Mouse (Mus musculus): ENCODE measurements at regions not wholly inside any gene's neighbourhood (a gene's known extent, or its start where the extent isn't known, plus 50 kb on each side); places are given as distances from the start of the nearest gene placed in this dataset.

DNA sequence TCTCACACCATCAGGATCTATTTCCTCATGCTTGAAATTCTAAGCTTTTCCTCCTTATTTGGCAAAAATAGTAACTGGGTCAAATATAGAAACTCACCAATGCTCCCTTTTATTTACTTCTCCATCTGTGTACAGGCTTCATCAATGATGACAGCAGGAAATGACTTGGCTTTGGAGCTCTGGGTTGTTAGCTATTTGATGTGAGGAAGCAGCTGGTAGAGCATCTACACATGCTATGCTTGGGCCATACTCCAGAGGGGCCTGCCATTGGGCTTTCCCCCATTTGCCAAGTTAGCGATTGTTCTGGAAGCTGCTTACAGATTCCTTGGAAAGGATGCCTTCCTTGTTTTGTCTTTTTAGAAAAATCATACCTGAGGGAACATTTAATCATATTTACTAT, 181.5 kb upstream of the F9 start:
- peak in 1 of 2 experiments; percentile 3 for DNase-seq (ENCODE audit: low spot score in 2 of 2)

Data from layer of hippocampus, postnatal 14 days (tissue).